Mouse (Mus musculus): ENCODE measurements around the gene Barx1. TPM values are rescaled to one million over a fixed set of nuclear protein-coding genes. Genes with fewer than 3 reads are reported as not detected.

Gene Barx1
- polyA plus RNA-seq, 1 experiment from 2014 or later: 0.86 TPM

DNA sequence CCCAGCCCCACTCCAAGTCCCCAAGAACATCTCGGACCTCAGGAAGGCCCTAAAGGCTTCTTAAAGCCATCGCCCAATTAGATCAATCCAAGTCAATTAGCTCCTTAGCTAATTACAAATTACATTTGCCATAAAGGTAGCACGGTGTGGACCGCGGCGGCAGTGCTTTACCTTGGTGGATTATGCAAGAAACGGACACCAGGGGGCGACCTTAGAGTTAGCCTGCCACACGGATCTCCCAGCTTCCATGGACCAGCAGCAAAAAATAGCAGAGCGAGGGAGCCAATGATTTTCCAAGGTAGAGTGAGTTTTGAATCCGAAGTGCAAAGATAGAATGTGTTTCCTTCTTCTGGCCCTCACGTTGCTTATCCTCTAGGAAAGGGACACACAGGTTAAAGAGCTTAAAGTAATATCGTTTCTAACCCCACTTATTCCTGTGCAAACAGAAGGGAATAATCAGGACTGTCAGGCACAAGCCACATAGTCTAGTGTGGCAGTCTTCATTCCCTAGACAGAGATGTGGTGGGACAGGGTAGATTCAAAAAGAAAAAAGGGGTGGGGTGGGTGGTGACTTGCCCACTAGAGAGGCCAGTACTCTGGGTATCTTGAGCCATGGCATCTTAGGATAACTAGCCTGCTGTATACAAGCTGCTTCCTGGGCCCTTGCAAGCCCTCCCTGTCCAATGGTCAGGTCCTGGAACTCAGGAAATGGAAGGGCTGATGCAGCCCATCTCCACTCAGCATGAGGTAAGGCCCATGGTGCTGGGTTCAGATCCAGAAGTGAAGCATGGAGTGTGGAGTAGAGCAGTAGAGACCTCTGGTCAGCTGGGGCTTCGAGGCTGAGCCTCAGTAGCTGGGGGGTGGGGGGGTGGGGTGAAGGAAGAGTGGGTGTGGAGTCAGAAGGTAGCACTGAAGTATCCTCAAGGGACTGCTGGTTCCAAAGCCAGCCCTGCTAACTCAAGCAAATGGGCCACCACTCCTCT is 8.7 kb upstream of the Barx1 start:
- Histone ChIP-seq H3K9me3 (ENCODE audit: low read depth, low read length) (no peaks in the 10 kb centered on the region), H3K4me3 (ENCODE audit: low read depth, low read length) (no peak overlapping the region), H3K4me1 (ENCODE audit: insufficient read depth) (no peaks in the 10 kb centered on the region), H3K27me3 (ENCODE audit: insufficient read depth, low read length) (peaks cover 38% of the 10 kb centered on the region), H3K4me2 (no peak overlapping the region), H3K27ac (ENCODE audit: low read depth) (no peak overlapping the region), H3K36me3 (ENCODE audit: insufficient read depth) (no peaks in the 10 kb centered on the region), H3K9ac (no peak overlapping the region)
- ATAC-seq (ENCODE audit: insufficient read depth): no peak
- WGBS: 11% methylated on average over 14 of the region's 14 CpGs
- peak; percentile 87 for DNase-seq
- TF ChIP-seq CTCF (IDR thresholded peaks at IDR 0.05; ENCODE audit: low read depth): peak; percentile 87

DNA sequence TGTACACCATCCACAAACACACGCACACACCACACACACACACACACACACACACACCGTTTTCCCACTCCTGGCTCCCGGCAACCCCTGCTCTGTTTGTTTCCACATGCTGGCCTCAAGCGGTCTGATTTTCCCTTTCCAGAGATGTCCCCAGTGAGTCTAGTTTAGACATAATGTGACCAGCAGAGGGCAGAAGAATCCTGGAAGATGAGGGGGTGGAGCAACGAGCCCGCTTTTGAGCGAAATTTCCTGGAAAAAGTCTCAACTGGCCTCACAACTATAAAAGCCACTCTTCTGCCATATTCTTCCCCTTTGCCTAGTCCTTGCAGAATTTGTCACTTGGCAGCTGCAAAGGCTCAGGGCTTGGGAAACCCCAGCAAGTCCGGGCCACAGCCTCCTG is 7.2 kb upstream of the Barx1 start:
- 2% methylated on average over 8 of the region's 8 CpGs for WGBS
- Histone ChIP-seq H3K36me3 (ENCODE audit: insufficient read depth) (no peaks in the 10 kb centered on the region), H3K4me2 (no peak overlapping the region), H3K9me3 (ENCODE audit: low read depth, low read length) (no peaks in the 10 kb centered on the region), H3K27ac (ENCODE audit: low read depth) (no peak overlapping the region), H3K9ac (no peak overlapping the region), H3K4me3 (ENCODE audit: low read depth, low read length) (no peak overlapping the region), H3K4me1 (ENCODE audit: insufficient read depth) (no peaks in the 10 kb centered on the region), H3K27me3 (ENCODE audit: insufficient read depth, low read length) (peaks cover 53% of the 10 kb centered on the region)
- peak; percentile 95 for DNase-seq
- ATAC-seq (ENCODE audit: insufficient read depth): peak; percentile 57
- peak; percentile 84 for TF ChIP-seq CTCF (IDR thresholded peaks at IDR 0.05; ENCODE audit: low read depth)

DNA sequence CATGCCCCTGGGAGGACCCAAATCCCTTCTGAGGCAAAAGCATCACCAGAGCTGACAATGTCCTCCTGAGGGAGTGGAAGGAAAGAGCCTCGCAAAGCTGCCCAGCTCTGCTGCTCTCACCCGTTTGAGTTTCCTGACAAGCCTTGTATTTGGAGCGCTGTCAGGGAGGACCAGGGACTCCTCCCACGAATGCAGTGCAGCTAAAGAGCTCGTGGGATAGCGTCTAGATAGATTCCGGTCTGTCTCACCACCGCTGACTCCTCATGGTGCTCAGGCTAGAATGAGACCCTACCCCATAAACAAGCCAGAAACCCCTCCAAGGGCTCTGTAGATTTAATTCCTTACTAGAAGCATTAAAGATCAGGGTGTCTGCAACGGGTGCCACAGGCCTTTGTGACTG is 5.0 kb upstream of the Barx1 start:
- H3K9ac ChIP-seq: no peak overlapping the region
- TF ChIP-seq CTCF (IDR thresholded peaks at IDR 0.05; ENCODE audit: low read depth): no peak
- ATAC-seq (ENCODE audit: insufficient read depth) (no peak), DNase-seq (no peak)
- H3K4me3 ChIP-seq (ENCODE audit: low read depth, low read length): no peak overlapping the region
- H3K4me2 ChIP-seq: no peak overlapping the region
- H3K27me3 ChIP-seq (ENCODE audit: insufficient read depth, low read length): peaks cover 74% of the 10 kb centered on the region
- no peak overlapping the region for H3K27ac ChIP-seq (ENCODE audit: low read depth)
- H3K36me3 ChIP-seq (ENCODE audit: insufficient read depth): no peaks in the 10 kb centered on the region
- no peaks in the 10 kb centered on the region for H3K9me3 ChIP-seq (ENCODE audit: low read depth, low read length)
- no peaks in the 10 kb centered on the region for H3K4me1 ChIP-seq (ENCODE audit: insufficient read depth)
- WGBS: 4% methylated on average over 9 of the region's 9 CpGs

DNA sequence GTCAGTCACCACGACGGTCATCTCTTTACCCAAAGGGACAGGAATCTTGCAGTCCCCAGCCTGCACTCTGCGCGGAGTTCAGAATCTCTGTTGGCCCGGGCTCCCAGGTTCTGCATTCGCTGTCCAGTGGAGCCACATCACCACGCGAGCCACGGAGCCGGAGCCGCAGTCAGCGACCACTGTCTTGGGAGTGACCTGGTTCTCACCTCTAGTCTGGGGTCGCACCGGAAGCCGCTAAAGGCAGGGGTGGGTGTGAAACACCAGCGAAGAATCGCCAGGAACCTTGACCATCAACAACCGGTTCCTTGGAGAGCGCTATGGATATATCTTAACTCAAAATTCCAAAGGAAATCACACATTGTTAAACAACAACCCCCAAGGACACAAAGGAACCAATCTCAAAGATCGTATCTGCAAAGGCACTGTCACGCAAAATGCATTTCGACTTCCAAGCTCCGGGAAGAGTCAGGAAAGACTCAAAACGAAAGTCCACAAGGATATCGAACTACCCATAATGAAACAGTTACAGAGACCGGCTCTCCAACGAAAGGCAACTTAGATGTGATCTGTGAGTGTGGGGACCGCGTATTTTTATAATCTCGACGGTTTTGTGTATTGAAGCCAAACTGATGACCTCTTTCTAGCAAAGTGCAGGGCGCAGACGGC is 4.1 kb upstream of the Barx1 start:
- Histone ChIP-seq H3K27me3 (ENCODE audit: insufficient read depth, low read length) (peaks cover 77% of the 10 kb centered on the region), H3K9me3 (ENCODE audit: low read depth, low read length) (no peaks in the 10 kb centered on the region), H3K4me3 (ENCODE audit: low read depth, low read length) (peak overlapping the region; percentile 20; the same call in 1 of the 2 replicates), H3K4me2 (peak overlapping the region; percentile 40; the same call in 1 of the 2 replicates), H3K27ac (ENCODE audit: low read depth) (no peak overlapping the region), H3K9ac (no peak overlapping the region), H3K36me3 (ENCODE audit: insufficient read depth) (no peaks in the 10 kb centered on the region), H3K4me1 (ENCODE audit: insufficient read depth) (no peaks in the 10 kb centered on the region)
- WGBS: under 1% methylated on average over 33 of the region's 33 CpGs
- ATAC-seq (ENCODE audit: insufficient read depth) (no peak), DNase-seq (peak; percentile 42)
- no peak for TF ChIP-seq CTCF (IDR thresholded peaks at IDR 0.05; ENCODE audit: low read depth)

DNA sequence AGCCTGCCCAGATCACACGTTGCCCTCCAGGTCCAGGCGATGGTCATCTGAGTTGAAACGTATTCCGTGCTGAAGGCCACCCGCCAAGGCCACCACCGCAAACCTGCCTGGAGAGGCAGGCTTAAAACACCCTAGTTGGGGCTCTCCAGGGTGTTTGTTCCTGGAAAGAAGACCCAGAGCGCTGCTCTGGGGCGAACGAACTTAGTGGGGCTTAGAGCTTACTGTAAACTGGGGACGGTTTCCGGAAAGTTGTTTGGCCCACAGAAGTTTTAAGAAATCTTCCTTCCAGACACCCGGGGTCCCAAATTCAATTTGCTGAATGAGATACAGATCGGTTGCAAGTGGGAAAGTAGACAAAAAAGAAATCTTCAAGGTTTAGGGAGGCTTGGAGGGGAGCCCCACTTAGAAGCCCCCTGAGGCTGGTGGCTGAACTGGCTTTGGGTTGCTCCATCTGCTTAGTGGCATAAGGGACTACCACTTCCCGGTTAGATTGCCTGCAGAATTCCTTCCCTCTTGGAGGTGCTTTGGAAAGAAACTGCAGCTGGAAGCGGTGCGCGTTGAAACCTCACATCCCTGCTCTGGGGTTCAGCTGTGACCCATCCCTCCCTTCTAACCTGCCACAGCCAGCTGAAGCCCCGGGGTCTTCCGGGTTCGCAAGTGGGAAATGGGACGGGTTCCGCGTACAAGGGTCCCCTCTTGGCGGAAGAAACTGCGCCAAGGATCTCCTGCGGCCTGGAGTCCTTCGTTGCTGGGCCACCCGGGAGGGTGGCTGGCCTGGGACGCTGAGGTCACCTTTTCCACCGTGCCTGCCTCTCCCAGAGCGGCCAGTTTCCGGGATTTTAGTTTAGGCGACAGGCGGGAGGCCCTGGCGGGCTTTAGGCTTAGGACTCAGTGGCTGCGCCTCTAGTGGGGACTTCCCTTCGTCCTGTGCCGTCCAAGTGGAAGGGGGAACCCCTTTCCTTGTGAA is 3.3 kb upstream of the Barx1 start:
- peak; percentile 26; the same call in 1 of the 2 replicates for TF ChIP-seq CTCF (IDR thresholded peaks at IDR 0.05; ENCODE audit: low read depth)
- H3K9ac ChIP-seq: no peak overlapping the region
- no peak overlapping the region for H3K27ac ChIP-seq (ENCODE audit: low read depth)
- peak overlapping the region; percentile 43 for H3K4me2 ChIP-seq
- ATAC-seq (ENCODE audit: insufficient read depth) (no peak), DNase-seq (peak; percentile 52)
- H3K36me3 ChIP-seq (ENCODE audit: insufficient read depth): no peaks in the 10 kb centered on the region
- H3K9me3 ChIP-seq (ENCODE audit: low read depth, low read length): no peaks in the 10 kb centered on the region
- H3K4me1 ChIP-seq (ENCODE audit: insufficient read depth): no peaks in the 10 kb centered on the region
- WGBS: 1% methylated on average over 38 of the region's 38 CpGs
- no peak overlapping the region; the same call in 1 of the 2 replicates for H3K4me3 ChIP-seq (ENCODE audit: low read depth, low read length)
- peaks cover 85% of the 10 kb centered on the region for H3K27me3 ChIP-seq (ENCODE audit: insufficient read depth, low read length)

DNA sequence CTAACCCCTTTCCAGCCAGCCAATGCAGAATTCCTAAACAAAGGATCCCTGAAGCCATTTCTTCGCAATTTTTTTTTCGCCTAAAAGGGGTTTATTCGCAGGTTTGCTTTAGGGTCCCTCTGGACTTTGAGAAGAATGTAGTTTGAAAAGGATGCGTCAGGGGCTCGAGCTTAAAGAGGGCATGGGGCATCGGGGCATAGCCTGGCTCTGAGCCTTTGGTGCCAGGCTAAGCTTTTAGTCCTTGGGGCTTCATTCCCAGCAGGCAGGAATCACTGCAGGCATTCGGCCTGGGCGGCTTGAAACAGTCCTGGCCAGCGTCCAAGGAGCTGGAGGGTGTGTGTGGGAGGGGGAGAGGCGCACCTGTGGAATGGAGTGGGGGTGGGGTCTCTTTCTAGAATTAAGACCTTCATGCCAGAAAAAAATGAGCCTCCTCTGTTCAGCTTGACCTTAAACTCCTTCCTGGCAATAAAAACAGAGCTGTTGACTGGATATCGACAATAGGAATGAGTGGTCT is 2.5 kb upstream of the Barx1 start:
- DNase-seq: peak; percentile 68
- no peak for TF ChIP-seq CTCF (IDR thresholded peaks at IDR 0.05; ENCODE audit: low read depth)
- Histone ChIP-seq H3K27me3 (ENCODE audit: insufficient read depth, low read length) (peaks cover 93% of the 10 kb centered on the region), H3K36me3 (ENCODE audit: insufficient read depth) (no peaks in the 10 kb centered on the region), H3K9me3 (ENCODE audit: low read depth, low read length) (no peaks in the 10 kb centered on the region), H3K27ac (ENCODE audit: low read depth) (no peak overlapping the region), H3K4me1 (ENCODE audit: insufficient read depth) (no peaks in the 10 kb centered on the region), H3K9ac (no peak overlapping the region), H3K4me2 (peak overlapping the region; percentile 43), H3K4me3 (ENCODE audit: low read depth, low read length) (no peak overlapping the region)
- no peak for ATAC-seq (ENCODE audit: insufficient read depth)
- WGBS: 3% methylated on average over 11 of the region's 11 CpGs
